Mouse (Mus musculus) neural tube, embryonic 15.5 days (tissue): Measurements from ENCODE around the gene Fgf9. TPM values are rescaled to one million over a fixed set of nuclear protein-coding genes. Genes with fewer than 3 reads are reported as not detected.

Source experiments
- ATAC-seq: fragments of 200-750 bp; cut with Nextera tagmentation; 2 replicates; pipeline ENCODE4 v1.8.0; 2017; ENCODE audit warnings: mild to moderate bottlenecking, moderate TSS enrichment, moderate library complexity; ENCODE audit not compliant: low FRiP score
- H3K27ac ChIP-seq: fragments of 300-500 bp; sonication (generic); replicated peaks from 2 replicates; pipeline ENCODE4 v1.5.1; 2015; ENCODE audit warnings: mild to moderate bottlenecking, inconsistent platforms
- H3K27me3 ChIP-seq: fragments of 300-500 bp; sonication (generic); replicated peaks from 2 replicates; pipeline ENCODE4 v1.6.1; 2015; ENCODE audit warnings: inconsistent platforms
- H3K36me3 ChIP-seq: fragments of 300-500 bp; sonication (generic); 2 replicates; pipeline ENCODE4 v1.6.1; 2015; ENCODE audit warnings: inconsistent platforms
- H3K4me1 ChIP-seq: fragments of 300-500 bp; sonication (generic); 2 replicates; pipeline ENCODE4 v1.6.1; 2015; ENCODE audit warnings: inconsistent platforms
- H3K4me2 ChIP-seq: fragments of 300-500 bp; sonication (generic); 2 replicates; pipeline ENCODE4 v1.6.1; 2015; ENCODE audit warnings: inconsistent platforms, mild to moderate bottlenecking, moderate library complexity
- H3K4me3 ChIP-seq: fragments of 300-500 bp; sonication (generic); replicated peaks from 2 replicates; pipeline ENCODE4 v1.5.1; 2015; ENCODE audit warnings: mild to moderate bottlenecking, inconsistent platforms
- H3K9ac ChIP-seq: fragments of 300-500 bp; sonication (generic); replicated peaks from 2 replicates; pipeline ENCODE4 v1.6.1; 2015; ENCODE audit warnings: mild to moderate bottlenecking, inconsistent platforms
- H3K9me3 ChIP-seq: fragments of 300-500 bp; sonication (generic); replicated peaks from 2 replicates; pipeline ENCODE4 v1.6.1; 2016; ENCODE audit warnings: inconsistent platforms
- WGBS: fragments of 180-500 bp; shearing (Covaris S2); methylation state at CpG from one replicate; pipeline ENCODE4 v1.1.7; 2015; ENCODE audit warnings: mixed read lengths; 5-methylcytosine and 5-hydroxymethylcytosine counted together
- polyA plus RNA-seq: library from polyadenylated mRNA; unstranded; fragments of >200 nt; fragmentation: Nextera tagmentation; extraction: Ambion mirVana; gene quantifications from 2 replicates; pipeline ENCODE4 v1.2.1, GENCODE M21; 2015

Gene Fgf9
- 24.9 and 25.9 TPM in 2 replicates for polyA plus RNA-seq

GRCm38 (mm10) chr14:58070481-58071119 is at the start of gene Fgf9:
TSS of gene Fgf9 (plus strand) at chr14:58070547.
- H3K4me3 ChIP-seq = peak within 1 kb of the TSS; percentile 64
- H3K27ac ChIP-seq = peak within 1 kb of the TSS; percentile 75
- 0% methylated on average over 22 of the region's 33 CpGs for WGBS
- no peak for ATAC-seq
- H3K36me3 ChIP-seq = no peaks in the 10 kb centered on the region
- H3K4me1 ChIP-seq = peaks cover 54% of the 10 kb centered on the region
- peak within 1 kb of the TSS; percentile 85 for H3K4me2 ChIP-seq
- H3K27me3 ChIP-seq = peaks cover 16% of the 10 kb centered on the region; the same call in 1 of the 2 replicates
- peak within 1 kb of the TSS; percentile 62 for H3K9ac ChIP-seq
- no peaks in the 10 kb centered on the region for H3K9me3 ChIP-seq

- WGBS = 11% methylated on average over 8 of the region's 8 CpGs
- no peaks in the 10 kb centered on the region for H3K9me3 ChIP-seq
- no peaks in the 10 kb centered on the region for H3K36me3 ChIP-seq
- H3K4me2 ChIP-seq = peak overlapping the region; percentile 38
- H3K4me1 ChIP-seq = no peaks in the 10 kb centered on the region
- H3K27ac ChIP-seq = no peak overlapping the region
- no peak for ATAC-seq
- H3K9ac ChIP-seq = no peak overlapping the region
- H3K27me3 ChIP-seq = no peaks in the 10 kb centered on the region
- no peak overlapping the region for H3K4me3 ChIP-seq
These were observed 35.8 kb upstream of the Fgf9 start for GRCm38 (mm10) chr14:58034567-58034966.

GRCm38 (mm10) chr14:58036174-58036573 is 34.2 kb upstream of the Fgf9 start:
- 10% methylated on average over 6 of the region's 6 CpGs for WGBS
- ATAC-seq = no peak
- Histone ChIP-seq H3K27ac (no peak overlapping the region), H3K4me1 (no peaks in the 10 kb centered on the region), H3K4me3 (no peak overlapping the region), H3K36me3 (no peaks in the 10 kb centered on the region), H3K9me3 (no peaks in the 10 kb centered on the region), H3K27me3 (no peaks in the 10 kb centered on the region), H3K4me2 (no peak overlapping the region), H3K9ac (no peak overlapping the region)

GRCm38 (mm10) chr14:58046639-58047284 is 23.6 kb upstream of the Fgf9 start:
- Histone ChIP-seq H3K36me3 (no peaks in the 10 kb centered on the region), H3K27me3 (no peaks in the 10 kb centered on the region), H3K4me1 (no peaks in the 10 kb centered on the region), H3K27ac (no peak overlapping the region), H3K9me3 (no peaks in the 10 kb centered on the region), H3K4me2 (no peak overlapping the region), H3K9ac (no peak overlapping the region), H3K4me3 (no peak overlapping the region)
- no peak for ATAC-seq
- 89% methylated on average over 4 of the region's 4 CpGs for WGBS

GRCm38 (mm10) chr14:58050691-58051090 is 19.7 kb upstream of the Fgf9 start:
- Histone ChIP-seq H3K27me3 (no peaks in the 10 kb centered on the region), H3K4me2 (no peak overlapping the region), H3K4me3 (no peak overlapping the region), H3K4me1 (no peaks in the 10 kb centered on the region), H3K27ac (no peak overlapping the region), H3K9me3 (no peaks in the 10 kb centered on the region), H3K36me3 (no peaks in the 10 kb centered on the region), H3K9ac (no peak overlapping the region)
- WGBS = 74% methylated on average over 5 of the region's 5 CpGs
- ATAC-seq = no peak

GRCm38 (mm10) chr14:58067586-58067985 is 2.8 kb upstream of the Fgf9 start:
- no peak overlapping the region for H3K27ac ChIP-seq
- H3K27me3 ChIP-seq = no peaks in the 10 kb centered on the region; the same call in 1 of the 2 replicates
- no peak overlapping the region for H3K4me3 ChIP-seq
- H3K9me3 ChIP-seq = no peaks in the 10 kb centered on the region
- no peak overlapping the region for H3K9ac ChIP-seq
- H3K36me3 ChIP-seq = no peaks in the 10 kb centered on the region
- 39% methylated on average over 2 of the region's 2 CpGs for WGBS
- H3K4me1 ChIP-seq = peaks cover 25% of the 10 kb centered on the region
- no peak overlapping the region for H3K4me2 ChIP-seq
- ATAC-seq = no peak

GRCm38 (mm10) chr14:58068641-58069040 is 1.7 kb upstream of the Fgf9 start:
- no peak overlapping the region for H3K4me3 ChIP-seq
- no peak overlapping the region for H3K9ac ChIP-seq
- no peak for ATAC-seq
- WGBS = 88% methylated on average over 1 of the region's 1 CpGs
- no peak overlapping the region for H3K4me2 ChIP-seq
- H3K27me3 ChIP-seq = peaks cover 8% of the 10 kb centered on the region; the same call in 1 of the 2 replicates
- H3K27ac ChIP-seq = no peak overlapping the region
- H3K9me3 ChIP-seq = no peaks in the 10 kb centered on the region
- H3K36me3 ChIP-seq = no peaks in the 10 kb centered on the region
- H3K4me1 ChIP-seq = peaks cover 35% of the 10 kb centered on the region

GRCm38 (mm10) chr14:58069927-58070326 is 420 bp upstream of the Fgf9 start:
- Histone ChIP-seq H3K27ac (no peak overlapping the region), H3K36me3 (no peaks in the 10 kb centered on the region), H3K27me3 (peaks cover 16% of the 10 kb centered on the region; the same call in 1 of the 2 replicates), H3K9me3 (no peaks in the 10 kb centered on the region), H3K4me2 (peak overlapping the region; percentile 85), H3K9ac (peak overlapping the region; percentile 62; the same call in 1 of the 2 replicates), H3K4me1 (peaks cover 47% of the 10 kb centered on the region), H3K4me3 (peak overlapping the region; percentile 64)
- WGBS = 3% methylated on average over 6 of the region's 6 CpGs
- no peak for ATAC-seq

GRCm38 (mm10) chr14:58071120-58071641 is 834 bp downstream of the Fgf9 start:
- under 1% methylated on average over 30 of the region's 31 CpGs for WGBS
- Histone ChIP-seq H3K36me3 (no peaks in the 10 kb centered on the region), H3K9me3 (no peaks in the 10 kb centered on the region), H3K27ac (peak overlapping the region; percentile 75), H3K4me1 (peaks cover 58% of the 10 kb centered on the region), H3K4me2 (peak overlapping the region; percentile 85), H3K9ac (peak overlapping the region; percentile 62), H3K4me3 (peak overlapping the region; percentile 64), H3K27me3 (peaks cover 16% of the 10 kb centered on the region; the same call in 1 of the 2 replicates)
- no peak for ATAC-seq

GRCm38 (mm10) chr14:58071830-58072770 is 1.8 kb downstream of the Fgf9 start:
- peak overlapping the region; percentile 64 for H3K4me3 ChIP-seq
- peak; percentile 75 for ATAC-seq
- peaks cover 18% of the 10 kb centered on the region for H3K27me3 ChIP-seq
- H3K4me2 ChIP-seq = peak overlapping the region; percentile 85
- WGBS = under 1% methylated on average over 85 of the region's 85 CpGs
- H3K36me3 ChIP-seq = no peaks in the 10 kb centered on the region
- peak overlapping the region; percentile 62 for H3K9ac ChIP-seq
- H3K9me3 ChIP-seq = no peaks in the 10 kb centered on the region
- H3K27ac ChIP-seq = peak overlapping the region; percentile 75
- peaks cover 66% of the 10 kb centered on the region for H3K4me1 ChIP-seq
